Mouse (Mus musculus): ENCODE data around the gene Pced1a. TPM values are rescaled to one million over a fixed set of nuclear protein-coding genes. Genes with fewer than 3 reads are reported as not detected.

Pced1a gene
- total and polyA plus RNA-seq, 2 experiments from 2014 or later = 12.3 to 27.5 TPM

DNA sequence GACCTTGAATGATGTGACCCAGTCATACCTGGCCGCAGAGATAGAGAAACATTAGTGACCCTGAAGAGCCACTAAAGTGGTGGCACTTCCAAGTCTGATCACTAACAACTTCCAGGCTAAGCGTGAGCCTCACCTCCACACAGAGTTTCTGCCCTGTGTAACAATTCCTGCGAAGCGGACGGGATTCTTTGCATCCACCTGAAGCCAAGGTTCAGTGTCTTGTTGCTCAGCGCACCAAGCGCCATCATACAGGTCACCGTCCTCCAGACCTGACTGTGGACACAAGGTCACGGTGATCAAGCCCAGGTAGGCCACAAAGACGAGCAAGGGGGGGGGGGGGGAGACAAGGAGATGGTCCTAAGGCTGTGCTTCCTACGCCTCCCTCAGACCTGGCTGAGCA, 28.8 kb downstream of the Pced1a start:
- TF ChIP-seq CTCF (IDR thresholded peaks at IDR 0.05) = no peak
- H3K36me3 ChIP-seq (ENCODE audit: insufficient read depth, low read length) = peaks cover 12% of the 10 kb centered on the region; the same call in 1 of the 2 replicates
- H3K27ac ChIP-seq (ENCODE audit: low read depth, low read length) = no peak overlapping the region
- no peak overlapping the region for H3K4me3 ChIP-seq (ENCODE audit: low read depth, low read length)
- no peak for DNase-seq (ENCODE audit: low spot score)
- H3K9me3 ChIP-seq (ENCODE audit: low read length) = no peaks in the 10 kb centered on the region
- 0 out of 2 replicates have a peak, but pooled peaks cover 8% of the 10 kb centered on the region for H3K4me1 ChIP-seq (ENCODE audit: insufficient read depth, low read length)
- H3K4me2 ChIP-seq (ENCODE audit: low read depth, low read length, poor library complexity, severe bottlenecking) = no peak overlapping the region
- H3K9ac ChIP-seq (replicated peaks; ENCODE audit: low read length, poor library complexity, severe bottlenecking) = no peak overlapping the region
- no peaks in the 10 kb centered on the region; the same call in none of the 2 replicates for H3K27me3 ChIP-seq (ENCODE audit: insufficient read depth, low read length)
- 95% methylated on average over 11 of the region's 11 CpGs for WGBS
- ATAC-seq (ENCODE audit: low FRiP score) = no peak

DNA sequence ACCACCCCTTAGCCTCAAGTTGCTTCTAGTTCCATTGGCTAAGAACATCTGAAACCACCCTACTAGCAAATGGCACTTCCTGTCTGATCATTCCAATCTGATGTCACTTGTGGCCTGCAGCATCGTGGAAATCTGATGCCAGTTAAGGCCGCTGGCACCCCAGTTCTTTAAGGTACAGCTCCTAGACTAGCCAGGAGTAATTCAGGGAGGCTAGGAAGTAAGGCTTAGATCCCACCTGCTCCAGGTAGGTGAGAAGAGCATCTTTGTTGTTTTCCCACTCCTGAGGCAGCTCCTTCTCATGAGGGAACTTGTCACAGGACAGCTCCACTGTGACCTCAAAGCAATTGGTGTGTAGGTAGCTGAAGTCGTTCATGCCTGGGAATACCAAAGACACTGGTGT, 31.7 kb downstream of the Pced1a start:
- no peaks in the 10 kb centered on the region for H3K9me3 ChIP-seq (ENCODE audit: low read length)
- 0 out of 2 replicates have a peak, but pooled peaks cover 8% of the 10 kb centered on the region for H3K4me1 ChIP-seq (ENCODE audit: insufficient read depth, low read length)
- DNase-seq (ENCODE audit: low spot score) (no peak), ATAC-seq (ENCODE audit: low FRiP score) (no peak)
- H3K36me3 ChIP-seq (ENCODE audit: insufficient read depth, low read length) = peaks cover 12% of the 10 kb centered on the region; the same call in 1 of the 2 replicates
- no peak overlapping the region for H3K9ac ChIP-seq (replicated peaks; ENCODE audit: low read length, poor library complexity, severe bottlenecking)
- no peak overlapping the region for H3K4me3 ChIP-seq (ENCODE audit: low read depth, low read length)
- no peak for TF ChIP-seq CTCF (IDR thresholded peaks at IDR 0.05)
- no peak overlapping the region for H3K27ac ChIP-seq (ENCODE audit: low read depth, low read length)
- WGBS = 89% methylated on average over 3 of the region's 3 CpGs
- no peak overlapping the region for H3K4me2 ChIP-seq (ENCODE audit: low read depth, low read length, poor library complexity, severe bottlenecking)
- H3K27me3 ChIP-seq (ENCODE audit: insufficient read depth, low read length) = no peaks in the 10 kb centered on the region; the same call in 1 of the 2 replicates

DNA sequence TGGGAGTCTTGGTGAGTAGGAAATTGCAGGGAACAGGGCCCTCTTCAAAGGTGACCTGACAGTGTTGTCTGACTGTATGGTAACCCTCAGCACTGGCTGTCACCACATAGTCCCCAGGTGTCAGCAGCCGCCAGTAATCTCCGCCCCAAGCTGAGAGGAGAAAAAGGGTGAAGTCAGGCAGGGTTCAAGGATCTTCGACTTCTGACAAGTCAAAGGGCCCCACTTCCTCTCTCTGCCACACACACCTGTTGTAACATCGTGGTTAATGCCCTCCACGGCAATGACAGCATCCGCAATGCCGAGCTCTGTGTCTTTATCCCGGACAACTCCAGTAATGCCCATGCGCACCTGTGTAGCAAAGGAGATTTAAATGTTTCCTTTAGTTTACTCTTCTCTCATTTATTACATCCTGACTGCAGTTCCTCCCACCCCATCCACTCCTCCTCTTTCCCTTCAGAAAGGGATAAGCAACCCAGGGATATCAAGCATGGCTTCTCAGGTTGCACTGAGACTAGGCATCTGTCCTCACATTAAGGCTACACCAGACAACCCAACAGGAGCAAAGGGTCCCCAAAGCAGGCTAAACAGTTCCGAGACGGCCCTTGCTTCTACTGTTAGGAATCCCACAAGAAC, 33.4 kb downstream of the Pced1a start:
- H3K27me3 ChIP-seq (ENCODE audit: insufficient read depth, low read length) = no peaks in the 10 kb centered on the region; the same call in 1 of the 2 replicates
- no peaks in the 10 kb centered on the region for H3K4me1 ChIP-seq (ENCODE audit: insufficient read depth, low read length)
- H3K9me3 ChIP-seq (ENCODE audit: low read length) = no peaks in the 10 kb centered on the region
- H3K4me2 ChIP-seq (ENCODE audit: low read depth, low read length, poor library complexity, severe bottlenecking) = no peak overlapping the region
- H3K36me3 ChIP-seq (ENCODE audit: insufficient read depth, low read length) = peaks cover 12% of the 10 kb centered on the region; the same call in 1 of the 2 replicates
- ATAC-seq (ENCODE audit: low FRiP score) (no peak), DNase-seq (ENCODE audit: low spot score) (no peak)
- H3K27ac ChIP-seq (ENCODE audit: low read depth, low read length) = no peak overlapping the region
- TF ChIP-seq CTCF (IDR thresholded peaks at IDR 0.05) = no peak
- no peak overlapping the region for H3K4me3 ChIP-seq (ENCODE audit: low read depth, low read length)
- 90% methylated on average over 11 of the region's 11 CpGs for WGBS
- no peak overlapping the region for H3K9ac ChIP-seq (replicated peaks; ENCODE audit: low read length, poor library complexity, severe bottlenecking)

DNA sequence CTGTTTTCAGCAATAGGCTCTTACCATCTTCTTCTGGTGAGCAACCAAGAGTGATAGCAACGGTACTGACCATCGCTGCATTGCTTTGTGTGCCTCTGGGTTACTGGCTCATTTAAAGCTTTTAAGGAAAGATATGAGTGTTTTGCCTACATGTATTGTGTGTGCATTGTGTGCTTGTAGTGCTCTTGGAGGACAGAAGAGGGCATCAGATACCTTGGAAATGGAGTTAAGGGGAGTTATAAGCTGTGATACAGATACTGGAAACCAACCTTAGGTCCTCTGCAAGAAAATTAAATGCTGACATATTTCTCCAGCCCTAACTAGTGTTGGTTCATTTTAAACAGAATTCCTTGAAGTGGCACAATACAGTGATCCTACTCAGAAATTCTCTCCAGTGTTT, 35.7 kb downstream of the Pced1a start:
- Histone ChIP-seq H3K36me3 (ENCODE audit: insufficient read depth, low read length) (peaks cover 12% of the 10 kb centered on the region; the same call in 1 of the 2 replicates), H3K9me3 (ENCODE audit: low read length) (no peaks in the 10 kb centered on the region), H3K4me2 (ENCODE audit: low read depth, low read length, poor library complexity, severe bottlenecking) (no peak overlapping the region), H3K27ac (ENCODE audit: low read depth, low read length) (no peak overlapping the region), H3K9ac (replicated peaks; ENCODE audit: low read length, poor library complexity, severe bottlenecking) (no peak overlapping the region), H3K4me1 (ENCODE audit: insufficient read depth, low read length) (no peaks in the 10 kb centered on the region), H3K4me3 (ENCODE audit: low read depth, low read length) (no peak overlapping the region), H3K27me3 (ENCODE audit: insufficient read depth, low read length) (no peaks in the 10 kb centered on the region)
- peak; percentile 54 for TF ChIP-seq CTCF (IDR thresholded peaks at IDR 0.05)
- ATAC-seq (ENCODE audit: low FRiP score) (no peak), DNase-seq (ENCODE audit: low spot score) (peak; percentile 5)
- WGBS = 87% methylated on average over 2 of the region's 2 CpGs

DNA sequence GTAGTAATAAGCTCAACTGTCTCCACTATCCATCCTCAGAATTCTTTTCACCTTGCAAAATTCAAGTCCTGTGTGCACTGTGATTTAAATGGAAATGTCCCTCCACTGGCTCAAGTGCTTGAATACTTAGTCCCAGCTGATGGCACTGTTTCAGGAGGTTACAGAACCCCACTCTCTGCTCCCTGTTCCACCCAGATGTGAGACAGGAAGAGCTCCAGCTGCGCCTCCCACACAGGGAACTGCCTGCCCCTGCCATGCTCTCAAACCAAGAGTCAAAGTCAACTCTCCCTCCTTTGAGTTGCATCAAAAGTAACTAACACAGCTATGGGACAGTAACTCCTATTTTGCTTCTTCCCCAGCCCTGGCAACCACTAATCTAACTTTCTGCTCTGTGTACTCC, 38.3 kb downstream of the Pced1a start:
- WGBS = 61% methylated on average over 1 of the region's 1 CpGs
- ATAC-seq (ENCODE audit: low FRiP score) = no peak
- Histone ChIP-seq H3K4me1 (ENCODE audit: insufficient read depth, low read length) (no peaks in the 10 kb centered on the region), H3K36me3 (ENCODE audit: insufficient read depth, low read length) (no peaks in the 10 kb centered on the region), H3K4me2 (ENCODE audit: low read depth, low read length, poor library complexity, severe bottlenecking) (no peak overlapping the region), H3K27ac (ENCODE audit: low read depth, low read length) (no peak overlapping the region), H3K9ac (replicated peaks; ENCODE audit: low read length, poor library complexity, severe bottlenecking) (no peak overlapping the region), H3K27me3 (ENCODE audit: insufficient read depth, low read length) (no peaks in the 10 kb centered on the region), H3K9me3 (ENCODE audit: low read length) (no peaks in the 10 kb centered on the region), H3K4me3 (ENCODE audit: low read depth, low read length) (no peak overlapping the region)
- DNase-seq (ENCODE audit: low spot score) = no peak
- no peak for TF ChIP-seq CTCF (IDR thresholded peaks at IDR 0.05)

DNA sequence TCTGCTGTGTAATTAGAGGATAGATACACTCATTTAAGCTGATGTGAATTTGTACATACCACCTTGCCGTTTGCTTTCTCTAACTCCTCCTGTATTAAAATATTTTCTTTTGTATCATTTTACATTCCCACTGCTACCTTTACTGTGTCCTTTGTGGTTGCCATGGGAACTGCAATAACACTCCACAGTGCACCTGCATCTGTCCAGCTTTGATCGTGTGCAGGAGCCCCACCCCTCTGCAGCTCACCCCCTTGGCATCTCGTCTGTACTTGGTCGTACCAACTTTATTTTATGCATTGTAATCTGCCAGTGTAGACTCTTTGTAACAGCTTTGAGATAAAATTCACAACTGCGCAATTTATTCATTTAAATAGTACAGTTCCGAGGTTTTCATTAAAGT, 40.6 kb downstream of the Pced1a start:
- ATAC-seq (ENCODE audit: low FRiP score) (no peak), DNase-seq (ENCODE audit: low spot score) (peak; percentile 5)
- no peaks in the 10 kb centered on the region for H3K36me3 ChIP-seq (ENCODE audit: insufficient read depth, low read length)
- H3K4me2 ChIP-seq (ENCODE audit: low read depth, low read length, poor library complexity, severe bottlenecking) = no peak overlapping the region
- no peak overlapping the region for H3K4me3 ChIP-seq (ENCODE audit: low read depth, low read length)
- 51% methylated on average over 6 of the region's 6 CpGs for WGBS
- no peak overlapping the region for H3K9ac ChIP-seq (replicated peaks; ENCODE audit: low read length, poor library complexity, severe bottlenecking)
- TF ChIP-seq CTCF (IDR thresholded peaks at IDR 0.05) = no peak
- H3K27me3 ChIP-seq (ENCODE audit: insufficient read depth, low read length) = no peaks in the 10 kb centered on the region
- H3K9me3 ChIP-seq (ENCODE audit: low read length) = no peaks in the 10 kb centered on the region
- H3K27ac ChIP-seq (ENCODE audit: low read depth, low read length) = no peak overlapping the region
- H3K4me1 ChIP-seq (ENCODE audit: insufficient read depth, low read length) = no peaks in the 10 kb centered on the region
